Mouse (Mus musculus) spleen, adult 2 months (tissue): ENCODE results near the gene Tap1.

Source experiments
- CTCF ChIP-seq: fragments of 200-500 bp; IDR thresholded peaks from 2 replicates; pipeline ENCODE4 v1.5.1; 2011; ENCODE audit warnings: mild to moderate bottlenecking, inconsistent platforms; ENCODE audit not compliant: insufficient read depth, insufficient read length, insufficient replicate concordance; ENCODE audit errors: extremely low read depth
- POLR2A ChIP-seq: fragments of 200-500 bp; IDR thresholded peaks from 2 replicates; pipeline ENCODE4 v1.6.1; 2011; ENCODE audit warnings: low read depth, low read length, inconsistent platforms

DNA sequence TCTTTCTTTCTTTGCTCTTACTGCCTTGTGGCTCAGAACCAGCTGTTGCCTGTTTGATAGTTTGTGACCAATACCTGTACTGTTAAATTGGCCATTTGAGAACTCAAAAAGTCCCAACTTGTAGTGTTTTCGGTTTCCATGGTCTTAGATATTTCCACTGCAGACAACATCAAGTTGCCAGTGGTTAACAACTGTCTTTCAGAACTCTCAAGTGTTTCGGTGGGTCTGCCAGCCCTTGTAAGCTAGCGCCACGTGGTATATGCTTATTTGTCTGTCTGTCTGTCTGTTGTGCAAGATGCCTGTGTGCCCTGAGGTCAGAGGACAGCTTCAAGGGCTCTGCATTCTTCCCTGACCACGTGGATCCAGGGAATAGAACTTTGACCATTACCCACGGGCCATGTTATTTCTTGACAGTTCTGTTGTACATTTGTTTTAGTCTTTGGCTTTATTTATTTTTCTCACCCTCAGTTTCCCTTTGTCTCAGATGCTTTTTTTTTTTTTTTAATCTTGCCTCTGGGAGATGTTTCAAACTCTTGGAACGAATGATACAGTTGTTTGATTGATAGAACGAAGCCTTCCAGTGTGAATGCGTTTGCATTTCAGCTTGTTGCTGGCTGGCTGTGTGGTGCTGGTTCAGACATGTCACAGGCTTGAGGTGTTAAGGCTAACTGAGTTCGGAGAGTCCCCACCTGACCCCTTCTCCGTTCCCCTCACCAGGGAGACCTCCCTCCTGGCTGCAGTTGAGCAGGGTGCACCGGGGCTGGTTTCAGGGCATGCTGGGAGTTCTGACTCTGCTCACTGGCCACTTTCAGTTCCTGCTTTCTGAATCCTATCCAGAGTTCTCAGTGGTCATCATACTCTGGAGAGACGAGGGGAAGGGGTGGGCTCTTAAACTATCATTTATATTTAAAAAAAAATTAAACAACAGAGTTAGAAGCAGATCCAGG is 7.2 kb upstream of the Tap1 start:
- no peak for TF ChIP-seq CTCF
- no peak for TF ChIP-seq POLR2A
